Mouse (Mus musculus) MEL (cell line): ENCODE results near the gene Sdc3. TPM values are rescaled to one million over a fixed set of nuclear protein-coding genes. Genes with fewer than 3 reads are reported as not detected.

Experiments
- DNase-seq: peaks from one replicate; pipeline ENCODE4 v3.0.0; 2011; ENCODE audit warnings: low read depth, low spot score
- H3K27ac ChIP-seq: 2 replicates; pipeline ENCODE4 v1.5.1; 2012; ENCODE audit warnings: low read depth, mild to moderate bottlenecking, control low read depth, low read length, moderate library complexity; ENCODE audit not compliant: control insufficient read depth
- H3K27me3 ChIP-seq, 2 experiments: fragments of 150-350 bp in 1 of 2; sonication (generic) in 1 of 2; 2 replicates each; pipeline ENCODE4 v1.6.1; 2012; ENCODE audit warnings: low read length in 2 of 2, mild to moderate bottlenecking in 2 of 2, improper control_type of control experiment in 1 of 2, moderate library complexity in 1 of 2; ENCODE audit not compliant: insufficient read depth in 2 of 2, control insufficient read depth in 1 of 2
- H3K36me3 ChIP-seq, 2 experiments: 2 replicates each; pipeline ENCODE4 v1.6.1; 2012 to 2014; ENCODE audit warnings: low read length in 2 of 2, improper control_type of control experiment in 1 of 2, inconsistent platforms in 1 of 2, mild to moderate bottlenecking in 1 of 2; ENCODE audit not compliant: insufficient read depth in 2 of 2, control insufficient read depth in 1 of 2
- H3K4me1 ChIP-seq, 2 experiments: fragments of 150-350 bp in 1 of 2; sonication (generic) in 1 of 2; 2 replicates each; pipeline ENCODE4 v1.6.1; 2012; ENCODE audit warnings: low read length in 2 of 2, improper control_type of control experiment in 1 of 2, mild to moderate bottlenecking in 1 of 2; ENCODE audit not compliant: insufficient read depth in 2 of 2, control insufficient read depth in 1 of 2
- H3K4me3 ChIP-seq, 2 experiments: fragments of 150-350 bp in 1 of 2; sonication (generic) in 1 of 2; 2 replicates each; pipeline ENCODE4 v1.5.1; 2012; ENCODE audit warnings: low read depth in 2 of 2, low read length in 2 of 2, mild to moderate bottlenecking in 2 of 2, moderate library complexity in 2 of 2, control low read depth in 1 of 2, improper control_type of control experiment in 1 of 2; ENCODE audit not compliant: control insufficient read depth in 1 of 2, insufficient read depth in 1 of 2
- H3K79me2 ChIP-seq: 2 replicates; pipeline ENCODE4 v1.6.1; 2012; ENCODE audit warnings: mild to moderate bottlenecking, low read length, moderate library complexity; ENCODE audit not compliant: control insufficient read depth, poor library complexity, insufficient read depth
- H3K9ac ChIP-seq: 2 replicates; pipeline ENCODE4 v1.6.1; 2012; ENCODE audit warnings: low read depth, mild to moderate bottlenecking, control low read depth, low read length, moderate library complexity; ENCODE audit not compliant: control insufficient read depth, poor library complexity, severe bottlenecking
- H3K9me3 ChIP-seq: fragments of 150-350 bp; sonication (generic); replicated peaks from 2 replicates; pipeline ENCODE4 v1.6.1; 2012; ENCODE audit warnings: mild to moderate bottlenecking, low read length, improper control_type of control experiment, moderate library complexity; ENCODE audit not compliant: insufficient read depth
- BHLHE40 ChIP-seq: IDR thresholded peaks from 2 replicates; pipeline ENCODE4 v1.6.1; 2012; ENCODE audit warnings: low read depth, mild to moderate bottlenecking, inconsistent platforms, low read length, improper control_type of control experiment, borderline replicate concordance
- CHD1 ChIP-seq: IDR thresholded peaks from 2 replicates; pipeline ENCODE4 v1.6.1; 2012; ENCODE audit warnings: low read depth, mild to moderate bottlenecking, inconsistent platforms, low read length, improper control_type of control experiment
- CHD2 ChIP-seq: IDR thresholded peaks from 2 replicates; pipeline ENCODE4 v1.6.1; 2011; ENCODE audit warnings: low read length, improper control_type of control experiment
- GATA1 ChIP-seq: IDR thresholded peaks from 2 replicates; pipeline ENCODE4 v1.6.1; 2011; ENCODE audit warnings: low read depth, low read length, improper control_type of control experiment
- KAT2A ChIP-seq: conservative IDR thresholded peaks from 2 replicates; pipeline ENCODE4 v1.6.1; 2012; ENCODE audit warnings: low read depth, low read length, improper control_type of control experiment, inconsistent platforms
- MAFK ChIP-seq: IDR thresholded peaks from 2 replicates; pipeline ENCODE4 v1.6.1; 2011; ENCODE audit warnings: low read depth, mild to moderate bottlenecking, low read length, improper control_type of control experiment, borderline replicate concordance
- MAZ ChIP-seq: IDR thresholded peaks from 2 replicates; pipeline ENCODE4 v1.6.1; 2012; ENCODE audit warnings: low read depth, mild to moderate bottlenecking, inconsistent platforms, low read length, improper control_type of control experiment
- MEF2A ChIP-seq: IDR thresholded peaks from 2 replicates; pipeline ENCODE4 v1.6.1; 2014; ENCODE audit warnings: low read depth, mild to moderate bottlenecking, inconsistent platforms, low read length, improper control_type of control experiment; ENCODE audit not compliant: poor library complexity, insufficient replicate concordance, severe bottlenecking; ENCODE audit errors: extremely low read depth
- MYB ChIP-seq: IDR thresholded peaks from 2 replicates; pipeline ENCODE4 v1.6.1; 2011; ENCODE audit warnings: mild to moderate bottlenecking, low read depth, low read length, improper control_type of control experiment
- MYC ChIP-seq: IDR thresholded peaks from 2 replicates; pipeline ENCODE4 v1.6.1; 2011; ENCODE audit warnings: low read depth, mild to moderate bottlenecking, low read length, improper control_type of control experiment, moderate library complexity
- NELFE ChIP-seq: IDR thresholded peaks from 2 replicates; pipeline ENCODE4 v1.6.1; 2011; ENCODE audit warnings: low read depth, low read length, improper control_type of control experiment
- POLR2A ChIP-seq, 2 experiments: IDR thresholded peaks; 2 replicates each; pipeline ENCODE4 v1.6.1; 2011 to 2012; ENCODE audit warnings: low read length in 2 of 2, mild to moderate bottlenecking in 2 of 2, control low read depth in 1 of 2, improper control_type of control experiment in 1 of 2, low read depth in 1 of 2, moderate library complexity in 1 of 2; ENCODE audit not compliant: control insufficient read depth in 1 of 2, insufficient read depth in 1 of 2, poor library complexity in 1 of 2
- POLR2AphosphoS2 ChIP-seq: IDR thresholded peaks from 2 replicates; pipeline ENCODE4 v1.6.1; 2011; ENCODE audit warnings: low read length, improper control_type of control experiment
- POLR2AphosphoS5 ChIP-seq: IDR thresholded peaks from 2 replicates; pipeline ENCODE4 v1.6.1; 2012; ENCODE audit warnings: low read depth, borderline replicate concordance, mild to moderate bottlenecking, inconsistent platforms, low read length, moderate library complexity, mixed read lengths
- UBTF ChIP-seq: IDR thresholded peaks from 2 replicates; pipeline ENCODE4 v1.6.1; 2012; ENCODE audit warnings: low read depth, mild to moderate bottlenecking, inconsistent platforms, low read length, improper control_type of control experiment, moderate library complexity, borderline replicate concordance; ENCODE audit not compliant: insufficient read depth
- USF1 ChIP-seq: IDR thresholded peaks from 2 replicates; pipeline ENCODE4 v1.6.1; 2014; ENCODE audit warnings: low read depth, mild to moderate bottlenecking, inconsistent platforms, low read length, improper control_type of control experiment, moderate library complexity
- ZKSCAN1 ChIP-seq: IDR thresholded peaks from 2 replicates; pipeline ENCODE4 v1.6.1; 2012; ENCODE audit warnings: low read depth, mild to moderate bottlenecking, inconsistent platforms, low read length, improper control_type of control experiment, moderate library complexity
- ZMIZ1 ChIP-seq: IDR thresholded peaks from 2 replicates; pipeline ENCODE4 v1.6.1; 2012; ENCODE audit warnings: low read depth, mild to moderate bottlenecking, inconsistent platforms, low read length, improper control_type of control experiment, moderate library complexity
- ZNF384 ChIP-seq: IDR thresholded peaks from 2 replicates; pipeline ENCODE4 v1.6.1; 2012; ENCODE audit warnings: low read depth, mild to moderate bottlenecking, inconsistent platforms, low read length, improper control_type of control experiment
- polyA plus RNA-seq, 2 experiments: library from polyadenylated mRNA; stranded (reverse) in 1 of 2; unstranded in 1 of 2; fragments of >175 nt in 1 of 2; fragments of >200 nt in 1 of 2; gene quantifications; 2 replicates each; pipeline versions ENCODE4 v1.2.1 to v1.2.4; 2012; ENCODE audit warnings: low replicate concordance in 2 of 2, low read depth in 1 of 2; ENCODE audit not compliant: insufficient read length in 2 of 2, insufficient read depth in 1 of 2, missing spikeins in 1 of 2
- total RNA-seq: library from RNA; depleted of rRNA; stranded (reverse); fragments of 300-350 nt; gene quantifications from 2 replicates; pipeline ENCODE4 v1.2.3, GENCODE M21; 2012

Gene Sdc3
- total and polyA plus RNA-seq, 3 experiments, result 0.46 to 6.7 TPM; not detected in 1

DNA sequence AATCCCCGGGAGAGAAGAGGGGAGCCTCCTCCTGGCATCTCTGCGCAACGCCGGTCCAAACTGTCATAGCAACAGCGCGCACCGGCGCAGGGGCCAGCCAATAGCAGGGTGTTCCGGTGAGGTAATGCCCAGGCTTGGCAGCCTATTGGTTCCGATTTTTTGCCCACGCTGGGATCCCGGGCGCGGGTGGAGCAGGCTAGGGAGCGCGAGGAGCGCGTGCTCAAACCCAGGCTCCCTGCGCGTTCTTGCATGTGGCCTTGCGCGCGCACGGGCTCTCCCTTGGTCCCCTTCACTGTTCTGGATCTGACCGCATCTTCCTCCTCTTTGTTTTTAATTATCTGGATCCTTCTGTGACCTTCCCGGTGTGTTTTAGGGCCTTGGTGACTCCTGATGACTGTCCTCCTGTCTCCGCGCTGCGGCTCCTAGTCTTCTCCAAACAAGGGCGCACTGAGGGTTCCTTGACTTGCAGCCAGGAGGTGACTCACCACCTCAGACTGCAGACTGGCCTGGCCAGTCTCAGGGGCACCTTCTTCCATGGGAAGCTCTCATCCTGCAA is 69.4 kb downstream of the Sdc3 start:
- Histone ChIP-seq H3K9me3 (no peaks in the 10 kb centered on the region), H3K79me2 (no peaks in the 10 kb centered on the region), H3K27me3 (peaks cover 0 to 1% of the 10 kb centered on the region in 2 experiments; a peak in 2 of 4 replicates), H3K9ac (no peak overlapping the region), H3K4me3 (no peak overlapping the region), H3K27ac (no peak overlapping the region), H3K36me3 (no peaks in the 10 kb centered on the region), H3K4me1 (no peaks in the 10 kb centered on the region)
- no peak for TF ChIP-seq MAFK
- TF ChIP-seq POLR2A (IDR thresholded peaks at IDR 0.05; ENCODE audit: control insufficient read depth in 1 of 2, insufficient read depth in 1 of 2, low read depth in 1 of 2, low read length in 2 of 2, poor library complexity in 1 of 2), result no peak
- TF ChIP-seq CHD2, result no peak
- TF ChIP-seq POLR2AphosphoS2, result no peak
- no peak for DNase-seq

DNA sequence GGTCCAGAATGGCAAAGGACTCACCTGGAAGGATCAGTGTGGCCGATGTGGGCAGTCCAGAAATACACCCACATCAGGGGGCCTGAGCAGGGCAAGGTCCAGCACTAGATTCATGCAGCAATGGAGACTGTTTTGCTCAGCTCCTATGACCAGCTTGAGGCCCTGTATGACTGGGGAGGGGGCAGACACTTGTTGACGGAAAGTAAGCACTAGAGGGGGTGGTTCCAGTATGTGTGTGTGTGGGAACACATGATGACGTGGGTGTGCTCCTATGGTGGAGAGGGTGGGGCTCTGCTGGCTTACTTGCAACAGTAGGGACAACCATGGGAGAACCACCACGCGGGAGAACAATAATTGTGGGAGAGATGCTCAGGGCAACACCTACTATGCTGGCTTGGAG is 70.2 kb downstream of the Sdc3 start:
- Histone ChIP-seq H3K4me3 (no peak overlapping the region), H3K27me3 (peaks cover 0 to 2% of the 10 kb centered on the region in 2 experiments; a peak in 2 of 4 replicates), H3K9ac (no peak overlapping the region), H3K9me3 (no peaks in the 10 kb centered on the region), H3K36me3 (no peaks in the 10 kb centered on the region), H3K4me1 (no peaks in the 10 kb centered on the region)
- no peak for TF ChIP-seq MAZ
- no peak for TF ChIP-seq BHLHE40
- TF ChIP-seq ZKSCAN1, result no peak
- no peak for TF ChIP-seq MYB
- no peak for TF ChIP-seq KAT2A
- no peak for TF ChIP-seq ZNF384
- TF ChIP-seq POLR2AphosphoS5, result no peak
- TF ChIP-seq ZMIZ1, result no peak
- no peak for TF ChIP-seq USF1
- TF ChIP-seq CHD2, result no peak
- no peak for TF ChIP-seq MYC
- TF ChIP-seq, all 39 proteins: peak for 0
- Histone ChIP-seq H3K79me2 (no peaks in the 10 kb centered on the region), H3K27ac (no peak overlapping the region)
- DNase-seq, result no peak

- H3K4me3 ChIP-seq, result no peak overlapping the region
- no peak overlapping the region for H3K9ac ChIP-seq
- no peaks in the 10 kb centered on the region for H3K79me2 ChIP-seq
- H3K36me3 ChIP-seq, result no peaks in the 10 kb centered on the region
- no peaks in the 10 kb centered on the region for H3K4me1 ChIP-seq
- peaks cover 0 to 4% of the 10 kb centered on the region in 2 experiments; a peak in 2 of 4 replicates for H3K27me3 ChIP-seq
- no peaks in the 10 kb centered on the region for H3K9me3 ChIP-seq
- no peak for DNase-seq
- TF ChIP-seq UBTF, result no peak
- no peak for TF ChIP-seq NELFE
- no peak for TF ChIP-seq GATA1
- no peak for TF ChIP-seq MYB
- TF ChIP-seq MEF2A, result no peak
- TF ChIP-seq ZNF384, result no peak
- TF ChIP-seq MAZ, result no peak
- no peak for TF ChIP-seq CHD2
- TF ChIP-seq CHD1, result no peak
- no peak for TF ChIP-seq USF1
- H3K27ac ChIP-seq, result no peak overlapping the region
Measured at GRCm38 (mm10) chr4:130865460-130865859, 73.1 kb downstream of the Sdc3 start.
